Mouse (Mus musculus): Measurements from ENCODE around the gene Dkk3. TPM values are rescaled to one million over a fixed set of nuclear protein-coding genes. Genes with fewer than 3 reads are reported as not detected.

Dkk3 gene
- polyA plus RNA-seq, 1 experiment from 2014 or later: 12.0 TPM

GRCm38 (mm10) chr7:112143090-112143500 is 15.8 kb downstream of the Dkk3 start:
- Histone ChIP-seq H3K36me3 (ENCODE audit: control insufficient read depth, insufficient read depth, low read length) (no peaks in the 10 kb centered on the region), H3K27ac (ENCODE audit: low read depth, low read length) (no peak overlapping the region), H3K4me1 (replicated peaks; ENCODE audit: control insufficient read depth, insufficient read depth, low read length) (no peaks in the 10 kb centered on the region), H3K9ac (ENCODE audit: low read depth, low read length) (no peak overlapping the region), H3K9me3 (ENCODE audit: control insufficient read depth, low read length) (no peaks in the 10 kb centered on the region), H3K27me3 (replicated peaks; ENCODE audit: control insufficient read depth, insufficient read depth, low read length) (no peaks in the 10 kb centered on the region), H3K4me3 (ENCODE audit: low read depth, low read length) (no peak overlapping the region), H3K4me2 (no peak overlapping the region)
- WGBS: 59% methylated on average over 7 of the region's 7 CpGs
- ATAC-seq (replicated peaks; ENCODE audit: low FRiP score) (no peak), DNase-seq (ENCODE audit: low spot score) (no peak)

- 79% methylated on average over 3 of the region's 3 CpGs for WGBS
- Histone ChIP-seq H3K4me2 (no peak overlapping the region), H3K9ac (ENCODE audit: low read depth, low read length) (no peak overlapping the region), H3K36me3 (ENCODE audit: control insufficient read depth, insufficient read depth, low read length) (no peaks in the 10 kb centered on the region), H3K4me3 (ENCODE audit: low read depth, low read length) (no peak overlapping the region), H3K9me3 (ENCODE audit: control insufficient read depth, low read length) (no peaks in the 10 kb centered on the region), H3K4me1 (replicated peaks; ENCODE audit: control insufficient read depth, insufficient read depth, low read length) (no peaks in the 10 kb centered on the region), H3K27ac (ENCODE audit: low read depth, low read length) (no peak overlapping the region), H3K27me3 (replicated peaks; ENCODE audit: control insufficient read depth, insufficient read depth, low read length) (no peaks in the 10 kb centered on the region)
- ATAC-seq (replicated peaks; ENCODE audit: low FRiP score) (no peak), DNase-seq (ENCODE audit: low spot score) (no peak)
Measured at GRCm38 (mm10) chr7:112142616-112143015, 16.2 kb downstream of the Dkk3 start.

DNA sequence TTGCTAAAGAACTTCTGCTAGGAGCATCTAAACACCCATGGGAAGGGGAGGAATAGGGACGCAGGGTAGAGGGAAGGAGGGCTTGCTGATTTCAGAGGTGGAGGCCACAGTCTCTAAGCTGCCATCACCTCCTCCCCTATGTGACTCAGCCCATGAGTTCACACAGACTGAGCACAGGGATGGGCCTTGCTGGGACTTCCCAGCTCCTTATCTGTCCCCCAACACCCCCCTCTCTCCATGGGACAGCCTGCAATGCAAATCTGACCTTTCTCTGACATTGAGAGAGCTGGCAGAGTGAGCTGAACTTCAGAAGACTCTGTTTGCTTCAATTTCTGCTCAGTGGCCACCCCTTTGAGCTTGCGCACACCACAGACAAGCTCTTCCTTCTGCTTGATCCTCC is 18.1 kb downstream of the Dkk3 start:
- Histone ChIP-seq H3K9ac (ENCODE audit: low read depth, low read length) (no peak overlapping the region), H3K27me3 (replicated peaks; ENCODE audit: control insufficient read depth, insufficient read depth, low read length) (no peaks in the 10 kb centered on the region), H3K9me3 (ENCODE audit: control insufficient read depth, low read length) (no peaks in the 10 kb centered on the region), H3K27ac (ENCODE audit: low read depth, low read length) (no peak overlapping the region), H3K4me3 (ENCODE audit: low read depth, low read length) (no peak overlapping the region), H3K4me1 (replicated peaks; ENCODE audit: control insufficient read depth, insufficient read depth, low read length) (no peaks in the 10 kb centered on the region), H3K36me3 (ENCODE audit: control insufficient read depth, insufficient read depth, low read length) (no peaks in the 10 kb centered on the region), H3K4me2 (no peak overlapping the region)
- DNase-seq (ENCODE audit: low spot score) (no peak), ATAC-seq (replicated peaks; ENCODE audit: low FRiP score) (no peak)
- 95% methylated on average over 2 of the region's 2 CpGs for WGBS

DNA sequence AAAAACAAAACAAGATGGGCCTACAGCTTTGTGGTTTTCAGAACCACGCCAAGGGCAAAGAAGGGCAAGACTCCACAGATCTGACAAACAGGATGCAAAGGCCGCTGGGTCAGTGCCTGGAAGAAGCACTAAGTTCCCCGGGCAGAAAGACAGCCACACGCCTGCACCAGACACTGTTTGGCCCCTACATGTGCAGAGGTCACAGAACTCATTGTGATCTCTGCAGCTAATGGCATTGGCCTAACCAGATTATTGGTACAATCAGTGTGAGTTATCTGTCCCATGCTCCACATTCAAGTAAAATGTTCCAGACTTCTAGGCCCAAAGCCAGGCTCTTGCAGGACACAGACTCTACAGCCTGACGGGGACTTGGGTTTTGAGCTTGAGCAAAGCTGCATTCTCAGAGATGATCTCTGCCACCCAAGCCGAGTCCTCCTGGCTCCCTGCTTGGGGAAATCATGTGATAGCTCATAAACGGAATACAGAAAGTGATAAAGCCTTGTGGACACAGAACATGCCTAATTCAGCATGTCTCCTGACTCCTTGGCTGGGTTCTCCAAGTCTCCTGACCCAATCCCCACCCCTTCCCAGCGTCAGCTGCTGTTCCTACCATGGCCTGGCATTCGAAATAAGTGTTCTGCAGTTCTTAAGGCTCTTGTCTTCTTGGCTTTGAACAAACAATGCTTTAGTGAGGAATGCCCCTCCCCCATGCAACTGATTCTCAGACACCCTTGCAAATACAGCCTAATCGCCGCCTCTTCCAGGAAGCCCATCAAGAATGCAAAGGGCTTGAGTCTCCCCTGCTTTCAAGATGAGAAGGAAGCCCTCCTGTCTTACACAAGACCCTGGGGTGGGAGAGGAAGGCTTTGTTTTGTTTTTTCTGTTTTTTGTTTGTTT is 20.1 kb downstream of the Dkk3 start:
- no peaks in the 10 kb centered on the region for H3K4me1 ChIP-seq (replicated peaks; ENCODE audit: control insufficient read depth, insufficient read depth, low read length)
- WGBS: 68% methylated on average over 11 of the region's 11 CpGs
- H3K27ac ChIP-seq (ENCODE audit: low read depth, low read length): no peak overlapping the region
- H3K9ac ChIP-seq (ENCODE audit: low read depth, low read length): no peak overlapping the region
- no peak overlapping the region for H3K4me3 ChIP-seq (ENCODE audit: low read depth, low read length)
- ATAC-seq (replicated peaks; ENCODE audit: low FRiP score): no peak
- no peak for DNase-seq (ENCODE audit: low spot score)
- H3K27me3 ChIP-seq (replicated peaks; ENCODE audit: control insufficient read depth, insufficient read depth, low read length): no peaks in the 10 kb centered on the region
- no peaks in the 10 kb centered on the region for H3K9me3 ChIP-seq (ENCODE audit: control insufficient read depth, low read length)
- no peaks in the 10 kb centered on the region for H3K36me3 ChIP-seq (ENCODE audit: control insufficient read depth, insufficient read depth, low read length)
- H3K4me2 ChIP-seq: no peak overlapping the region

DNA sequence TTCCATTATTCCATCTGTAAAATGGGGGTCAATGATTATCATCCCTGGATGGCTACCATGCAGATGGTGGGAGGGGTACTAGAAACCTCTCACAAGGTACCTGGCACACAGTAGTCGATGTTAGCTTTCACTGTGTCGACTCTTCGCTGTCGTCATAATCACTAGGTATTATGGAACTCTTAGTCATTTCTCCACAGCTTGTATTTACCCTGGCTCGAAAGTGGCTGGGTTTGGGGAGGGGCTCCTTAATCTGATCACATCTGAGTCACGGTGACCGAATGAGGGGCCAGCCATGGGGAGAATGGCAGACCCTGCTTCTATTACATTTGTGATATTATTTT is 20.7 kb downstream of the Dkk3 start:
- 76% methylated on average over 7 of the region's 7 CpGs for WGBS
- H3K36me3 ChIP-seq (ENCODE audit: control insufficient read depth, insufficient read depth, low read length): no peaks in the 10 kb centered on the region
- ATAC-seq (replicated peaks; ENCODE audit: low FRiP score) (no peak), DNase-seq (ENCODE audit: low spot score) (no peak)
- no peaks in the 10 kb centered on the region for H3K27me3 ChIP-seq (replicated peaks; ENCODE audit: control insufficient read depth, insufficient read depth, low read length)
- no peak overlapping the region for H3K27ac ChIP-seq (ENCODE audit: low read depth, low read length)
- no peak overlapping the region for H3K4me2 ChIP-seq
- H3K9me3 ChIP-seq (ENCODE audit: control insufficient read depth, low read length): no peaks in the 10 kb centered on the region
- H3K9ac ChIP-seq (ENCODE audit: low read depth, low read length): no peak overlapping the region
- H3K4me3 ChIP-seq (ENCODE audit: low read depth, low read length): no peak overlapping the region
- no peaks in the 10 kb centered on the region for H3K4me1 ChIP-seq (replicated peaks; ENCODE audit: control insufficient read depth, insufficient read depth, low read length)

GRCm38 (mm10) chr7:112136537-112136936 is 22.3 kb downstream of the Dkk3 start:
- H3K9me3 ChIP-seq (ENCODE audit: control insufficient read depth, low read length): no peaks in the 10 kb centered on the region

DNA sequence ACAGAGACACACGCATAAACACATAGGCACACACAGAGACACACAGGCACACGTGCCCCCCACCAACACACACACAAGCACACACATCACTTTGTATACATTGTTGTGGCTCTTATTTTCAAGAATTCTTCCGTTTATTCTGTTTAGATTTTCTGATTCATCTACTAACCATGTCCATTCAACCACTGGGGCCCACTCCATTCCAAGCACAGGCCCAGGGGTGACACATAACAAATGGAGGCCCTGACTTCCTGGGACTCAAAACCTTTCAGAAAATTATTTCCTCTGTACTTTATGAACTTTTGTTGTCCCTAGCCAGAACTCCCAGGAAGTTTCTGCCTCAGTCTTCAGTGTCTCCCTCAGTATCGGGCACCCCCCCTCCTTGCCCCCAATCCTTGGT is 23.7 kb downstream of the Dkk3 start:
- ATAC-seq (replicated peaks; ENCODE audit: low FRiP score) (no peak), DNase-seq (ENCODE audit: low spot score) (no peak)
- Histone ChIP-seq H3K9ac (ENCODE audit: low read depth, low read length) (no peak overlapping the region), H3K4me3 (ENCODE audit: low read depth, low read length) (no peak overlapping the region), H3K4me1 (replicated peaks; ENCODE audit: control insufficient read depth, insufficient read depth, low read length) (no peaks in the 10 kb centered on the region), H3K4me2 (no peak overlapping the region), H3K27me3 (replicated peaks; ENCODE audit: control insufficient read depth, insufficient read depth, low read length) (no peaks in the 10 kb centered on the region), H3K9me3 (ENCODE audit: control insufficient read depth, low read length) (no peaks in the 10 kb centered on the region), H3K27ac (ENCODE audit: low read depth, low read length) (no peak overlapping the region), H3K36me3 (ENCODE audit: control insufficient read depth, insufficient read depth, low read length) (no peaks in the 10 kb centered on the region)
- WGBS: 80% methylated on average over 4 of the region's 4 CpGs

More at GRCm38 (mm10) chr7:112136537-112136936, 22.3 kb downstream of the Dkk3 start:
- Histone ChIP-seq H3K9ac (ENCODE audit: low read depth, low read length) (no peak overlapping the region), H3K4me1 (replicated peaks; ENCODE audit: control insufficient read depth, insufficient read depth, low read length) (no peaks in the 10 kb centered on the region), H3K27me3 (replicated peaks; ENCODE audit: control insufficient read depth, insufficient read depth, low read length) (no peaks in the 10 kb centered on the region), H3K36me3 (ENCODE audit: control insufficient read depth, insufficient read depth, low read length) (no peaks in the 10 kb centered on the region), H3K27ac (ENCODE audit: low read depth, low read length) (no peak overlapping the region), H3K4me3 (ENCODE audit: low read depth, low read length) (no peak overlapping the region), H3K4me2 (no peak overlapping the region)
- WGBS: 84% methylated on average over 5 of the region's 5 CpGs
- ATAC-seq (replicated peaks; ENCODE audit: low FRiP score) (no peak), DNase-seq (ENCODE audit: low spot score) (no peak)

DNA sequence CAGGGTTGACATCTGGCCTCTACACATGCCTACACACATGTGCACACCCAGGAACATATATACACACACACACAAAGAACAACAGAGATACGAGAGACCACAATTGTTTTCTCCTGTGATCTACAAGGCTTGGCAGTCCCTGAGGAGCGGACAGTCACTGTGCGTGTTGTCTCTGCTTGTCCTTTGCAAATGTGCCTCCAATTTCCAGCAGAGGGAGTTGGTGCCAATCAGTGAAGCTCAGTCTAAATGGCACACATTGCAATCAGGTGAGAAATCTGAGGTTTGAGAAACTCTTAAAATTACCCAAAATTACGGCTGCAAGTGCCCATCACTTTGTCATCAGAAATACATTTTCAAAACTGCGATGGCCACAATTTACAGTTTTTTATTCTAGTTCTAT is 25.6 kb downstream of the Dkk3 start:
- WGBS: 86% methylated on average over 5 of the region's 5 CpGs
- H3K4me1 ChIP-seq (replicated peaks; ENCODE audit: control insufficient read depth, insufficient read depth, low read length): no peaks in the 10 kb centered on the region
- H3K9me3 ChIP-seq (ENCODE audit: control insufficient read depth, low read length): no peaks in the 10 kb centered on the region
- no peak overlapping the region for H3K9ac ChIP-seq (ENCODE audit: low read depth, low read length)
- no peak for DNase-seq (ENCODE audit: low spot score)
- H3K36me3 ChIP-seq (ENCODE audit: control insufficient read depth, insufficient read depth, low read length): no peaks in the 10 kb centered on the region
- no peak for ATAC-seq (replicated peaks; ENCODE audit: low FRiP score)
- no peak overlapping the region for H3K4me3 ChIP-seq (ENCODE audit: low read depth, low read length)
- no peak overlapping the region for H3K4me2 ChIP-seq
- H3K27me3 ChIP-seq (replicated peaks; ENCODE audit: control insufficient read depth, insufficient read depth, low read length): no peaks in the 10 kb centered on the region
- no peak overlapping the region for H3K27ac ChIP-seq (ENCODE audit: low read depth, low read length)

- DNase-seq (ENCODE audit: low spot score) (no peak), ATAC-seq (replicated peaks; ENCODE audit: low FRiP score) (no peak)
- WGBS: 68% methylated on average over 6 of the region's 6 CpGs
- Histone ChIP-seq H3K4me2 (no peak overlapping the region), H3K4me3 (ENCODE audit: low read depth, low read length) (no peak overlapping the region), H3K9ac (ENCODE audit: low read depth, low read length) (no peak overlapping the region), H3K27me3 (replicated peaks; ENCODE audit: control insufficient read depth, insufficient read depth, low read length) (no peaks in the 10 kb centered on the region), H3K4me1 (replicated peaks; ENCODE audit: control insufficient read depth, insufficient read depth, low read length) (no peaks in the 10 kb centered on the region), H3K36me3 (ENCODE audit: control insufficient read depth, insufficient read depth, low read length) (no peaks in the 10 kb centered on the region), H3K9me3 (ENCODE audit: control insufficient read depth, low read length) (no peaks in the 10 kb centered on the region), H3K27ac (ENCODE audit: low read depth, low read length) (no peak overlapping the region)
Measured at GRCm38 (mm10) chr7:112132005-112132404, 26.9 kb downstream of the Dkk3 start.

Data from liver, embryonic 11.5 days (tissue).